Mouse (Mus musculus) layer of hippocampus, adult 2 months (tissue): ENCODE measurements around the gene Tmem30c. TPM values are rescaled to one million over a fixed set of nuclear protein-coding genes. Genes with fewer than 3 reads are reported as not detected.
A peak's percentile ranks its signal among the peaks of the same experiment; 100 is the strongest.

Source experiments
- DNase-seq, 2 experiments: peaks; one replicate each; pipeline ENCODE4 v3.0.0; 2022; ENCODE audit warnings: low spot score in 2 of 2
- H3K27ac ChIP-seq: fragments of 200-600 bp; 2 replicates; pipeline ENCODE4 v1.8.1; 2022
- H3K4me3 ChIP-seq: fragments of 200-600 bp; 2 replicates; pipeline ENCODE4 v1.8.1; 2022; ENCODE audit warnings: mild to moderate bottlenecking
- CTCF ChIP-seq: fragments of 200-600 bp; conservative IDR thresholded peaks from 2 replicates; pipeline ENCODE4 v1.8.1; 2022; ENCODE audit warnings: antibody characterized with exemption, mild to moderate bottlenecking, moderate library complexity
- total RNA-seq, 2 experiments: library from RNA; stranded (reverse); gene quantifications; 2 replicates each; pipeline ENCODE4 v1.2.3; 2021

Tmem30c gene
- total RNA-seq, 2 experiments from 2014 or later, result 0.23 to 0.44 TPM

GRCm38 (mm10) chr16:57280221-57281217 lies 12.1 kb downstream of the Tmem30c start:
- no peak for DNase-seq
- no peak overlapping the region for H3K27ac ChIP-seq
- no peak overlapping the region; the same call in 1 of the 2 replicates for H3K4me3 ChIP-seq
- no peak for TF ChIP-seq CTCF

- no peak for DNase-seq
- no peak for TF ChIP-seq CTCF
- no peak overlapping the region for H3K27ac ChIP-seq
These were observed 13.6 kb downstream of the Tmem30c start for GRCm38 (mm10) chr16:57278976-57279626.

DNA sequence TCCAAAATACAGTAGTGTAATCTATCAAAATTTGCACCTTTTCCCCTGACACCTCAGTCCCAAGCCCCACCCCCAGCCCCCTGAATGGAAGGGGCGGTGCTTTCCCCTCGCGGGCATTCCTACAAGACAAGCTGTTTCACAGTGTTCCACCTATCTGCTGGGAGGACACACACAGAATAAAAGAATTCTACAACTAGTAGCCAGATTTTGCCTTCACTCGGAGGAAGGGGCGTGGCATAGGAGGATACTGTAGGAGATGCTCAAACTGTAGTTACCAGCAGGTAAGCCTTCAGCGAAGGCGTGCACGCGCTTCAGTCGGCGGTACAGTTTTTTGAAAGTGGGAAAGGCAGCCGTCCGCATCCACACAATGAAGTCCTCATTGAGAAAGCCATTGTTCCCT lies 22.9 kb downstream of the Tmem30c start:
- DNase-seq, result no peak
- TF ChIP-seq CTCF, result no peak
- no peak overlapping the region for H3K4me3 ChIP-seq
- no peak overlapping the region for H3K27ac ChIP-seq

More at GRCm38 (mm10) chr16:57278976-57279626, 13.6 kb downstream of the Tmem30c start:
- no peak overlapping the region for H3K4me3 ChIP-seq

DNA sequence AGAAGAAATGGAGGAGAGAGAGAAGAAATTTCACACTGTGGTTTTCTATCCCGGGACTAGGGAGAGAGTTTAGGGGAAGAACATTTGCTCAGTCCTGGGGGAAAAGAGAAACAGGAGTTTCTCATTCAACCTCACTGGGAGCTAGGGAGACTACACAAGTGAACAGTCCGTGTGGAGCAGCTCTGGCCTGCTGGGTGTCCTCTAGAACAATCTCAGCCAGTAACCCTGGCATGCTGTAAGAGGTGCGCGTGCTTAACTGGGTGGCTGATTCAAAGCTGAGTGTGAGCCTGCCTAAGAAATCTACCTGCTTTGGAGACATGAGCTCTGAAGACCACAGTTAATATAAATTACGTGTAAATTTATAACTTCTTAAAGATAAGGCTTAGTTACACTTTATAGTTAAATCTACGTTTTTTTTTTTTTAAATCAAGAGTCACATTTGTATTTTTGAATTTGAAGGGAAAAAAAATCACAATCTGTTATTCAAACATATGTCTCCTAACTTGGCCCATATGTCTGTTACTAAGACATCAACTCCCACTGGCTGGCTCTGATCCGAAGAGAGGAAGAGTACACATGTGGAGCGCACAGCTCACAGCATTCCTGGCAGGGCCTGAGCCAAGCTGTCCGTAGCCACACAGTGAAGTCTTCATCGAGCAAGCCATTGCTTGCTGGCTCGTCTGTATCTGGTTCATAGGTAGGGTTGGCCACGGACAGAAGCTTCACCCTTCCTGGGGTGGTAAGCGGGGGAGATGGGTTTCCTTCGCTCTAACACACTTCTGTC lies 24.4 kb downstream of the Tmem30c start:
- H3K4me3 ChIP-seq, result no peak overlapping the region
- TF ChIP-seq CTCF, result no peak
- H3K27ac ChIP-seq, result 0 out of 2 replicates have a peak overlapping the region, but pooled peaks have one; percentile 32
- DNase-seq, result peak; percentile 67 to 70

GRCm38 (mm10) chr16:57267068-57267467 lies 25.6 kb downstream of the Tmem30c start:
- no peak overlapping the region for H3K4me3 ChIP-seq
- no peak for DNase-seq
- no peak overlapping the region for H3K27ac ChIP-seq
- no peak for TF ChIP-seq CTCF

GRCm38 (mm10) chr16:57260152-57260551 lies 32.5 kb downstream of the Tmem30c start:
- no peak for TF ChIP-seq CTCF
- no peak overlapping the region for H3K27ac ChIP-seq
- H3K4me3 ChIP-seq, result no peak overlapping the region
- no peak for DNase-seq

DNA sequence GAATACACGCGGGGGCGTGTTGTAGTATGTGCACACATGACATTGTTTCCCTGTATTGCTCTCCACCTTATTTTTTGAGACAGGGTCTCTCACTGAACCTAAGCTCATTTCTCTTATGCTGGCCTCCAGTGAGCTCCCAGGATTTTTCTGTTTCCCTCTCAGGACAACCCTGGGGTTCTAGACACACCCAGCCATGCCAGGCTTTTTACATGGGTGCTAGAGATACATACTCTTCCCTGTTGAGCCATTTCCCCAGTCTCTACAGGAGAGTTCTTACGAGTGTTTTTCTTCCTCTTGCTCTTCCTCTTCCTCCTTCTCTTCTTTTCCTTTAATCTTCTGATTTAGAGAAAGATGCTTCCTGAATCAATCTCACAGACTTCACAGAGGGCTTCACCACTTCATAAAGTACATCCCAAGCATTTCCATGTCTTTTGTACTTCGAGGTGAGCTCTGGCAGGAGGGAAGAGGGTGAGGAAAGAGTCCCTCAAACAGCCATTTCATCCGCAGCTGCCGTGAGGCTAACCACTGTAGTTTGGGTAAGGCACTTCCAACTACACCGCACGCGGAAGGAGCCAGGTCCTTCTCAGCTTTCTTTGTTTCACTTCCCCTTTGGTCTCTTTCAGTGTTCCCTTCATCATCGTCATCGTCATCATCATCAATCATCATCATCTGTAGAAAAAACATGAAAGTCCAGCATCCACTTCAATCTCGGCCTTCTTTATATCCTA lies 33.1 kb downstream of the Tmem30c start:
- DNase-seq, result no peak
- no peak for TF ChIP-seq CTCF
- H3K4me3 ChIP-seq, result no peak overlapping the region
- H3K27ac ChIP-seq, result no peak overlapping the region

- DNase-seq, result no peak
- H3K4me3 ChIP-seq, result no peak overlapping the region
- peak overlapping the region; percentile 43; the same call in 1 of the 2 replicates for H3K27ac ChIP-seq
- TF ChIP-seq CTCF, result no peak
These were observed 40.9 kb downstream of the Tmem30c start for GRCm38 (mm10) chr16:57251589-57252421.

DNA sequence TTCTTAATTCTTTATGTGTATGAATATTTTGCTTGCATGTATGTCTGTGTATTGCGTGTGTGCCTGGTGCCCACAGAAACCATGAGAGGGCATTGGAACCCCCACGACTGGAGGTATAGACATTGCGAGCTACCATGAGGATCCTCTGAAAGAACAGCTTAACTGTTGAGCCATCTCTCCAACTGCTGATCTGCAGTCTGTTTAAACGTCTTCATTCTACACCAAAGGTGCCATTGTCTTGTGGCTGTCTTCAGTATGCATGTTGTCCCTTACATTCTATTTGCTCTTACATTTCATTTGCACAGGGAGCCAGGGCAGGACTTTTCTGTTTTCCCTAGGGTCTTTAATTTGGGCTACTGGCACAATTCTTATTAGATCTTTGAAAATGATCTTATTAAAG lies 41.7 kb downstream of the Tmem30c start:
- DNase-seq, result no peak
- Histone ChIP-seq H3K27ac (no peak overlapping the region), H3K4me3 (no peak overlapping the region)
- TF ChIP-seq CTCF, result no peak

GRCm38 (mm10) chr16:57247464-57247863 lies 45.2 kb downstream of the Tmem30c start:
- Histone ChIP-seq H3K27ac (no peak overlapping the region), H3K4me3 (no peak overlapping the region)
- no peak for TF ChIP-seq CTCF
- no peak for DNase-seq

GRCm38 (mm10) chr16:57246596-57246995 lies 46.1 kb downstream of the Tmem30c start:
- TF ChIP-seq CTCF, result no peak
- no peak for DNase-seq
- no peak overlapping the region for H3K27ac ChIP-seq
- no peak overlapping the region for H3K4me3 ChIP-seq
